Mouse (Mus musculus): ENCODE measurements around the gene Mymk.

Mymk gene

GRCm38 (mm10) chr2:27037008-27037407, 35.0 kb downstream of the Mymk start:
- no peak for DNase-seq (ENCODE audit: low read depth, low spot score)

GRCm38 (mm10) chr2:27036003-27036402, 36.0 kb downstream of the Mymk start:
- no peak for DNase-seq (ENCODE audit: low read depth, low spot score)

GRCm38 (mm10) chr2:27032361-27032760, 39.6 kb downstream of the Mymk start:
- DNase-seq (ENCODE audit: low read depth, low spot score), result no peak

- no peak for DNase-seq (ENCODE audit: low read depth, low spot score)
Observed at GRCm38 (mm10) chr2:27028437-27029015, 43.5 kb downstream of the Mymk start.

- peak; percentile 21 for DNase-seq (ENCODE audit: low read depth, low spot score)
Observed at GRCm38 (mm10) chr2:27027618-27028436, 44.2 kb downstream of the Mymk start, which contains the start of gene Slc2a6. TSS of gene Slc2a6 (minus strand) at chr2:27027998.

- DNase-seq (ENCODE audit: low read depth, low spot score), result no peak
Observed at GRCm38 (mm10) chr2:27026857-27027617, 44.9 kb downstream of the Mymk start.

GRCm38 (mm10) chr2:27026332-27026731, 45.6 kb downstream of the Mymk start:
- no peak for DNase-seq (ENCODE audit: low read depth, low spot score)

- DNase-seq (ENCODE audit: low read depth, low spot score), result no peak
Observed at GRCm38 (mm10) chr2:27025545-27025944, 46.4 kb downstream of the Mymk start.

- no peak for DNase-seq (ENCODE audit: low read depth, low spot score)
Observed at GRCm38 (mm10) chr2:27024136-27024535, 47.8 kb downstream of the Mymk start.

GRCm38 (mm10) chr2:27022612-27023011, 49.4 kb downstream of the Mymk start:
- no peak for DNase-seq (ENCODE audit: low read depth, low spot score)

- no peak for DNase-seq (ENCODE audit: low read depth, low spot score)
Observed at GRCm38 (mm10) chr2:27021103-27021502, 50.9 kb downstream of the Mymk start.

GRCm38 (mm10) chr2:27019530-27019929, 52.4 kb downstream of the Mymk start:
- DNase-seq (ENCODE audit: low read depth, low spot score), result no peak

- DNase-seq (ENCODE audit: low read depth, low spot score), result peak; percentile 44
Observed at GRCm38 (mm10) chr2:27017802-27018201, 54.2 kb downstream of the Mymk start.

Measured in c-Kit-negative CD71-positive TER-119-positive erythroid progenitor cells, embryonic 14.5 days (primary cell).